Mouse (Mus musculus) E14TG2a.4 (cell line): ENCODE results near the gene Tmbim1.

Experiments used
- CTCF ChIP-seq: conservative IDR thresholded peaks from 2 replicates; pipeline ENCODE4 v1.5.1; 2014; ENCODE audit warnings: low read length
- POU5F1 ChIP-seq: IDR thresholded peaks from 2 replicates; pipeline ENCODE4 v1.6.1; 2014; ENCODE audit warnings: low read length, borderline replicate concordance

DNA sequence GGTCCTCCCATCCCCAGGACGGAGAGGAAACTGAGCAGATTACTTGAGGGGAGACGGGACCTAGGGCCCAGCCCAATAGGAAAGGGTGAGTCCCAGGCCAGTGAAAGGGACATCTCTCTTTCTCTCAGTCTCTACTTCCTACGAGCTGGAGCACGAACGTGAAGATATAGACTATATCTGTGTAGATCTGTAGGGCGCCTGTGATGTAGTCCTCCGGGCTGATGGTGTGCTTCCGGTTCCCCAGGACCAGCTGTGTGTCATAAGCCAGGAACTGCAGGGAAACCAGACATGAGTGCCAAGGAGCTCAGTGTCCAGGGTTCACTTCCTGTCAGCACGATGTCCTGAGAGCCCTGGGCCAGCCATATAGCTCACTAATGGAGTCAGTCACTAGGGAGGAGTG is 16.2 kb downstream of the Tmbim1 start:
- TF ChIP-seq CTCF: no peak
- no peak for TF ChIP-seq POU5F1
